In genomic region chr7:141087894-141088293, GRCm38 (mm10) we compare ENCODE assay signal across 12 mouse cellular contexts. TPM values are rescaled to one million over a fixed set of nuclear protein-coding genes. Genes with fewer than 3 reads are reported as not detected.
DNase-seq lines count a peak whose midpoint lies in the region; ATAC-seq and TF ChIP-seq lines count a peak whose summit lies in the region.
"Had no signal": no experiment of that assay in that cellular context is flagged by ENCODE, and none has a peak within 500 bp of the region (broad histone marks: within the 10 kb centered on the region; RNA-seq: fewer than 3 reads in every experiment).

No protein-coding gene starts in this region.

- DNase-seq in kidney, postnatal 10 days = peak; percentile 39
- no peak for DNase-seq in kidney, adult 8-10 months
- no peak for DNase-seq in layer of hippocampus, postnatal 10 days (ENCODE audit: low spot score in 2 of 2)
- no peak for DNase-seq in heart, postnatal 10 days
- DNase-seq: gastrocnemius, postnatal 36 days; layer of hippocampus, postnatal 36 days had no signal

- WGBS in limb, embryonic 13.5 days = 28% methylated on average over 8 of the region's 8 CpGs
- WGBS in stomach, embryonic 14.5 days = 21% methylated on average over 8 of the region's 8 CpGs
- WGBS in hindbrain, embryonic 16.5 days = 45% methylated on average over 8 of the region's 8 CpGs

- no peak for TF ChIP-seq POLR2A in ES-Bruce4 (IDR thresholded peaks at IDR 0.05; ENCODE audit: insufficient read depth, low read length)

- H3K4me1 ChIP-seq in ES-Bruce4 (ENCODE audit: control insufficient read depth, insufficient read depth, low read length) = peaks cover 4% of the 10 kb centered on the region
- H3K4me1 ChIP-seq in limb, embryonic 13.5 days = peaks cover 20% of the 10 kb centered on the region
- peaks cover 3% of the 10 kb centered on the region; the same call in 1 of the 2 replicates for H3K4me1 ChIP-seq in stomach, embryonic 14.5 days (ENCODE audit: control insufficient read depth, insufficient read depth, low read length)
- peaks cover 7% of the 10 kb centered on the region; the same call in 1 of the 2 replicates for H3K4me1 ChIP-seq in hindbrain, embryonic 16.5 days (ENCODE audit: control insufficient read depth, insufficient read depth, low read depth, low read length)

- TF ChIP-seq EP300 in ES-Bruce4 (IDR thresholded peaks at IDR 0.05; ENCODE audit: insufficient read depth, low read depth, low read length) = 0 out of 2 replicates have a peak, but pooled peaks have one; percentile 35

- no peaks in the 10 kb centered on the region for H3K9me3 ChIP-seq in ES-Bruce4 (replicated peaks; ENCODE audit: control insufficient read depth, insufficient read depth, low read length, poor library complexity, severe bottlenecking)
- no peaks in the 10 kb centered on the region for H3K9me3 ChIP-seq in limb, embryonic 13.5 days
- H3K9me3 ChIP-seq in stomach, embryonic 14.5 days (ENCODE audit: control insufficient read depth, low read depth, low read length) = no peaks in the 10 kb centered on the region
- H3K9me3 ChIP-seq in hindbrain, embryonic 16.5 days (ENCODE audit: control insufficient read depth, low read length) = no peaks in the 10 kb centered on the region
- H3K9me3 ChIP-seq: hindbrain, embryonic 13.5 days had no signal

- no peaks in the 10 kb centered on the region for H3K27me3 ChIP-seq in ES-Bruce4 (ENCODE audit: control insufficient read depth, insufficient read depth, low read length, poor library complexity, severe bottlenecking)
- peaks cover 64% of the 10 kb centered on the region for H3K27me3 ChIP-seq in limb, embryonic 13.5 days
- no peaks in the 10 kb centered on the region for H3K27me3 ChIP-seq in stomach, embryonic 14.5 days (ENCODE audit: control insufficient read depth, insufficient read depth, low read length)
- H3K27me3 ChIP-seq in hindbrain, embryonic 16.5 days (replicated peaks; ENCODE audit: control insufficient read depth, insufficient read depth, low read length) = peaks cover 11% of the 10 kb centered on the region

- no peak for ATAC-seq in limb, embryonic 13.5 days (ENCODE audit: low FRiP score, low read depth)
- ATAC-seq in stomach, embryonic 14.5 days (ENCODE audit: insufficient number of reproducible peaks, insufficient read depth, low FRiP score, low read depth) = peak; percentile 21
- no peak for ATAC-seq in hindbrain, embryonic 16.5 days

- intact Hi-C loops in heart, postnatal 10 days (cut with DNase I) = no loop called here

- 0 out of 2 replicates have a peak overlapping the region, but pooled peaks have one; percentile 30 for H3K4me2 ChIP-seq in limb, embryonic 13.5 days (replicated peaks)
- no peak overlapping the region for H3K4me2 ChIP-seq in stomach, embryonic 14.5 days (replicated peaks; ENCODE audit: low read depth, low read length)
- no peak overlapping the region for H3K4me2 ChIP-seq in hindbrain, embryonic 16.5 days (ENCODE audit: low read length)

- no peak for TF ChIP-seq CTCF in ES-Bruce4 (IDR thresholded peaks at IDR 0.05; ENCODE audit: low read depth, low read length)

- peak overlapping the region; percentile 39 for H3K4me3 ChIP-seq in ES-Bruce4 (ENCODE audit: low read depth, low read length)
- no peak overlapping the region for H3K4me3 ChIP-seq in limb, embryonic 13.5 days
- no peak overlapping the region for H3K4me3 ChIP-seq in stomach, embryonic 14.5 days (ENCODE audit: low read depth, low read length)
- H3K4me3 ChIP-seq in hindbrain, embryonic 16.5 days (ENCODE audit: low read length) = no peak overlapping the region
- H3K4me3 ChIP-seq: hindbrain, embryonic 13.5 days had no signal

- H3K36me3 ChIP-seq in ES-Bruce4 (ENCODE audit: control insufficient read depth, insufficient read depth, low read length, poor library complexity, severe bottlenecking) = no peaks in the 10 kb centered on the region
- no peaks in the 10 kb centered on the region for H3K36me3 ChIP-seq in limb, embryonic 13.5 days
- no peaks in the 10 kb centered on the region for H3K36me3 ChIP-seq in stomach, embryonic 14.5 days (ENCODE audit: control insufficient read depth, insufficient read depth, low read length)
- H3K36me3 ChIP-seq in hindbrain, embryonic 16.5 days (ENCODE audit: control insufficient read depth, insufficient read depth, low read length) = no peaks in the 10 kb centered on the region
- H3K36me3 ChIP-seq: hindbrain, embryonic 13.5 days had no signal

- H3K9ac ChIP-seq in ES-Bruce4 (ENCODE audit: low read depth, poor library complexity, severe bottlenecking) = no peak overlapping the region
- H3K9ac ChIP-seq in limb, embryonic 13.5 days = no peak overlapping the region
- H3K9ac ChIP-seq in stomach, embryonic 14.5 days (replicated peaks; ENCODE audit: low read depth, low read length) = no peak overlapping the region
- no peak overlapping the region for H3K9ac ChIP-seq in hindbrain, embryonic 16.5 days (ENCODE audit: low read depth, low read length)
- H3K9ac ChIP-seq: hindbrain, embryonic 13.5 days had no signal

- no peak overlapping the region for H3K27ac ChIP-seq in ES-Bruce4 (ENCODE audit: insufficient read depth, low read length)
- H3K27ac ChIP-seq in limb, embryonic 13.5 days = no peak overlapping the region
- no peak overlapping the region for H3K27ac ChIP-seq in stomach, embryonic 14.5 days (ENCODE audit: low read length)
- H3K27ac ChIP-seq in hindbrain, embryonic 16.5 days (ENCODE audit: low read depth, low read length) = no peak overlapping the region
- H3K27ac ChIP-seq: hindbrain, embryonic 13.5 days had no signal

RNA-seq across cellular contexts. Expression of gene Pkp3, which starts 9.9 kb away (rescaled TPM):
- polyA plus RNA-seq in ES-Bruce4 (2011; ENCODE audit: insufficient read depth, insufficient read length, low read depth, missing spikeins) = 19.6 and 22.0 TPM in 2 replicates
- 23.9 and 25.5 TPM in 2 replicates for polyA plus RNA-seq in limb, embryonic 13.5 days (2015; fragmentation: Nextera tagmentation; extraction: Ambion mirVana)
- polyA plus RNA-seq in stomach, embryonic 14.5 days (2014; fragmentation: Nextera tagmentation; extraction: Ambion mirVana) = 20.2 and 21.1 TPM in 2 replicates
- 0.31 and 0.32 TPM in 2 replicates for polyA plus RNA-seq in hindbrain, embryonic 16.5 days (2015; fragmentation: Nextera tagmentation; extraction: Ambion mirVana)
- not detected for total RNA-seq in layer of hippocampus, postnatal 10 days (2021)
- under 1 TPM in 1 of 2 experiments, not detected in 1; 0.24 TPM for total RNA-seq in heart, postnatal 10 days (2021)
- total RNA-seq: layer of hippocampus, postnatal 36 days; MEL had no signal

RNA-seq across cellular contexts. Expression of gene Sigirr, which starts 12.5 kb away (rescaled TPM):
- 15.4 and 23.2 TPM in 2 replicates for polyA plus RNA-seq in ES-Bruce4 (2011; ENCODE audit: insufficient read depth, insufficient read length, low read depth, missing spikeins)
- polyA plus RNA-seq in limb, embryonic 13.5 days (2015; fragmentation: Nextera tagmentation; extraction: Ambion mirVana) = 2.7 and 3.1 TPM in 2 replicates
- polyA plus RNA-seq in stomach, embryonic 14.5 days (2014; fragmentation: Nextera tagmentation; extraction: Ambion mirVana) = 7.1 and 7.4 TPM in 2 replicates
- 3.2 and 3.3 TPM in 2 replicates for polyA plus RNA-seq in hindbrain, embryonic 16.5 days (2015; fragmentation: Nextera tagmentation; extraction: Ambion mirVana)
- 1 to 10 TPM; 2.1 to 2.5 TPM for total RNA-seq in layer of hippocampus, postnatal 10 days (2021)
- total RNA-seq in heart, postnatal 10 days (2021) = 1 to 10 TPM; 6.7 to 8.2 TPM

RNA-seq across cellular contexts. Expression of gene B4galnt4, which starts 27.0 kb away (rescaled TPM):
- 18.3 and 22.2 TPM in 2 replicates for polyA plus RNA-seq in ES-Bruce4 (2011; ENCODE audit: insufficient read depth, insufficient read length, low read depth, missing spikeins)
- 21.5 and 26.9 TPM in 2 replicates for polyA plus RNA-seq in limb, embryonic 13.5 days (2015; fragmentation: Nextera tagmentation; extraction: Ambion mirVana)
- polyA plus RNA-seq in stomach, embryonic 14.5 days (2014; fragmentation: Nextera tagmentation; extraction: Ambion mirVana) = 8.6 and 10.3 TPM in 2 replicates
- 53.3 and 55.0 TPM in 2 replicates for polyA plus RNA-seq in hindbrain, embryonic 16.5 days (2015; fragmentation: Nextera tagmentation; extraction: Ambion mirVana)
- total RNA-seq in layer of hippocampus, postnatal 10 days (2021) = 100 to 1,000 TPM; 103 to 123 TPM
- total RNA-seq in heart, postnatal 10 days (2021) = under 1 TPM in 1 of 2 experiments, not detected in 1; 0.22 TPM

RNA-seq across cellular contexts. Expression of gene Ano9, which starts 29.7 kb away (rescaled TPM):
- polyA plus RNA-seq in ES-Bruce4 (2011; ENCODE audit: insufficient read depth, insufficient read length, low read depth, missing spikeins) = 19.1 and 22.1 TPM in 2 replicates
- 1.3 and 2.1 TPM in 2 replicates for polyA plus RNA-seq in limb, embryonic 13.5 days (2015; fragmentation: Nextera tagmentation; extraction: Ambion mirVana)
- 11.9 and 12.2 TPM in 2 replicates for polyA plus RNA-seq in stomach, embryonic 14.5 days (2014; fragmentation: Nextera tagmentation; extraction: Ambion mirVana)
- 0.49 and 0.80 TPM in 2 replicates for polyA plus RNA-seq in hindbrain, embryonic 16.5 days (2015; fragmentation: Nextera tagmentation; extraction: Ambion mirVana)
- not detected for total RNA-seq in layer of hippocampus, postnatal 10 days (2021)
- under 1 TPM; 0.10 to 0.14 TPM for total RNA-seq in heart, postnatal 10 days (2021)
- total RNA-seq: gastrocnemius, postnatal 36 days; layer of hippocampus, postnatal 36 days had no signal

RNA-seq across cellular contexts. Expression of gene Ptdss2, which starts 34.3 kb away (rescaled TPM):
- polyA plus RNA-seq in ES-Bruce4 (2011; ENCODE audit: insufficient read depth, insufficient read length, low read depth, missing spikeins) = 42.5 and 55.3 TPM in 2 replicates
- polyA plus RNA-seq in limb, embryonic 13.5 days (2015; fragmentation: Nextera tagmentation; extraction: Ambion mirVana) = 85.5 and 89.2 TPM in 2 replicates
- polyA plus RNA-seq in stomach, embryonic 14.5 days (2014; fragmentation: Nextera tagmentation; extraction: Ambion mirVana) = 65.1 and 67.3 TPM in 2 replicates
- polyA plus RNA-seq in hindbrain, embryonic 16.5 days (2015; fragmentation: Nextera tagmentation; extraction: Ambion mirVana) = 82.8 and 95.8 TPM in 2 replicates
- 10 to 100 TPM; 47.9 to 68.4 TPM for total RNA-seq in layer of hippocampus, postnatal 10 days (2021)
- total RNA-seq in heart, postnatal 10 days (2021) = 10 to 100 TPM; 37.4 to 45.9 TPM

Comparison
In these comparisons a context has a peak if more than half of its experiments do, and no peak if none do; other contexts are left out.
1. RNA of gene Pkp3, which starts 9.9 kb away (polyA plus RNA-seq): 23.9 to 25.5 TPM in limb, embryonic 13.5 days, 20.2 to 21.1 TPM in stomach, embryonic 14.5 days and 19.6 to 22.0 TPM in ES-Bruce4; 0.31 to 0.32 TPM in hindbrain, embryonic 16.5 days; every median in the first group is over 10 times any median in the second.